Mouse (Mus musculus): ENCODE data around the gene Neurod2.

- no peak for TF ChIP-seq CTCF (IDR thresholded peaks at IDR 0.05; ENCODE audit: borderline replicate concordance, insufficient read depth, low read length)
- no peak for TF ChIP-seq POLR2A (IDR thresholded peaks at IDR 0.05; ENCODE audit: low read depth, low read length)
These were observed 25.0 kb upstream of the Neurod2 start for GRCm38 (mm10) chr11:98354445-98354844.

All from embryonic fibroblast, embryonic 13.5 days (primary cell).